Mouse (Mus musculus) heart, postnatal 0 days (tissue): ENCODE measurements around the gene Rabgap1l.

ENCODE experiments used
- CTCF ChIP-seq: IDR thresholded peaks from 2 replicates; pipeline ENCODE4 v1.5.1; 2016; ENCODE audit warnings: antibody characterized with exemption, control low read depth, low read depth
- EP300 ChIP-seq: IDR thresholded peaks from 2 replicates; pipeline ENCODE4 v1.6.1; 2016; ENCODE audit warnings: antibody characterized with exemption, low read depth

GRCm38 (mm10) chr1:160302268-160302667 is 490.7 kb downstream of the Rabgap1l start:
- TF ChIP-seq CTCF (no peak), EP300 (no peak)
